Mouse (Mus musculus): ENCODE results near the gene Matn4.
"Not testable (repeated sequence)": the region's sequence is repeated elsewhere in the genome, so short reads cannot be mapped to it uniquely, and the experiment has no call there.

The Matn4 gene

GRCm38 (mm10) chr2:164366947-164367346 is 38.0 kb downstream of the Matn4 start:
- DNase-seq = no peak

- no peak for DNase-seq
Measured at GRCm38 (mm10) chr2:164360974-164361657, 43.8 kb downstream of the Matn4 start.

DNA sequence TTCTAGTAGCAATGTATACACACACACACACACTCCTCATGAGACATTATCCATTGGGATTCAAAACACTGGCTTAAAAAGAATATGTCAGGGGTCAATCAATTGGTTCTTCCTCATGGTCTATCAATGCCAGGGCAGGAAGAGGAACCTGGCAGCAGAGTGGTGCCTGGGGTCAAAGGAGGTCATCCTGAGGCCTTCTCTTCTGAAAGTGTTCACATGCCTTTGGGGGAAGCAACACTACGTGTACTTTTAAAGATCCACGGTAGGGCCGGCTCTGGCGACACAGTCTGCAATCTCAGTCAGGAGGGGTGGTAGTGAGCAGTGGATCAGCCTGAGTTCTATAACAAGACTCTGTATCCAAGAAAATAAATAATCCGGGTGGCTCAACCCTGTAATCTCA is 45.3 kb downstream of the Matn4 start:
- DNase-seq = no peak

GRCm38 (mm10) chr2:164359031-164359430 is 45.9 kb downstream of the Matn4 start:
- no peak for DNase-seq

GRCm38 (mm10) chr2:164358373-164358772 is 46.6 kb downstream of the Matn4 start:
- no peak for DNase-seq

GRCm38 (mm10) chr2:164356177-164356967 is 48.6 kb downstream of the Matn4 start:
- no peak for DNase-seq

GRCm38 (mm10) chr2:164353356-164353755 is 51.6 kb downstream of the Matn4 start:
- DNase-seq = no peak

GRCm38 (mm10) chr2:164352697-164353096 is 52.3 kb downstream of the Matn4 start:
- no peak for DNase-seq

GRCm38 (mm10) chr2:164348980-164349379 is 56.0 kb downstream of the Matn4 start:
- no peak for DNase-seq

GRCm38 (mm10) chr2:164347697-164348096 is 57.3 kb downstream of the Matn4 start:
- not testable (repeated sequence) for DNase-seq

- not testable (repeated sequence) for DNase-seq
Measured at GRCm38 (mm10) chr2:164343732-164344131, 61.2 kb downstream of the Matn4 start.

Data from cerebellum, adult 11-12 months (tissue).